Mouse (Mus musculus): ENCODE measurements around the gene Atad3a. TPM values are rescaled to one million over a fixed set of nuclear protein-coding genes. Genes with fewer than 3 reads are reported as not detected.

Gene Atad3a
- 104 TPM for polyA plus RNA-seq (2017; shearing (Covaris generic))

GRCm38 (mm10) chr4:155760613-155761355 is at the start of gene Atad3a:
Gene Atad3a (minus strand): TSS chr4:155761093.

GRCm38 (mm10) chr4:155802741-155803339 is 41.9 kb upstream of the Atad3a start, which contains the start of gene Mrpl20:
Gene Mrpl20 (plus strand): TSS chr4:155802878.

GRCm38 (mm10) chr4:155790021-155790489 is 29.2 kb upstream of the Atad3a start, which contains the start of gene Ankrd65:
Gene Ankrd65 (plus strand): TSS chr4:155790439.

GRCm38 (mm10) chr4:155785819-155786218 is 24.9 kb upstream of the Atad3a start, which contains the start of gene Tmem88b:
Gene Tmem88b (minus strand): TSS chr4:155785874.

GRCm38 (mm10) chr4:155774280-155774754 is 13.4 kb upstream of the Atad3a start, which contains the start of gene Vwa1:
Gene Vwa1 (minus strand): TSS chr4:155774698.

GRCm38 (mm10) chr4:155734350-155734941 is 26.4 kb downstream of the Atad3a start, which contains the start of gene Tmem240:
Gene Tmem240 (plus strand): TSS chr4:155734800.

GRCm38 (mm10) chr4:155704721-155705591 is 55.9 kb downstream of the Atad3a start, which contains the start of gene Ssu72:
Gene Ssu72 (plus strand): TSS chr4:155704800.

GRCm38 (mm10) chr4:155694111-155694481 is 66.8 kb downstream of the Atad3a start, which contains the start of gene Fndc10:
Gene Fndc10 (plus strand): TSS chr4:155694342.

Other genes starting within 250 kb of the Atad3a start
- gene Nadk, start 198.7 kb downstream of the Atad3a start, polyA plus RNA-seq (2017; shearing (Covaris generic)) = 101 TPM
- 25.7 TPM for gene Slc35e2, start 159.7 kb downstream of the Atad3a start, polyA plus RNA-seq (2017; shearing (Covaris generic))
- gene Cdk11b, start 136.2 kb downstream of the Atad3a start, polyA plus RNA-seq (2017; shearing (Covaris generic)) = 317 TPM
- not detected for gene Gm10563, start 115.7 kb downstream of the Atad3a start, polyA plus RNA-seq (2017; shearing (Covaris generic))
- gene Mmp23, start 107.7 kb downstream of the Atad3a start, polyA plus RNA-seq (2017; shearing (Covaris generic)) = not detected
- gene Mib2, start 91.9 kb downstream of the Atad3a start, polyA plus RNA-seq (2017; shearing (Covaris generic)) = 55.2 TPM
- 13.4 TPM for gene Fndc10, start 66.8 kb downstream of the Atad3a start, polyA plus RNA-seq (2017; shearing (Covaris generic))
- 96.5 TPM for gene Ssu72, start 56.3 kb downstream of the Atad3a start, polyA plus RNA-seq (2017; shearing (Covaris generic))
- gene Tmem240, start 26.3 kb downstream of the Atad3a start, polyA plus RNA-seq (2017; shearing (Covaris generic)) = 0.57 TPM
- not detected for gene Vwa1, start 13.6 kb upstream of the Atad3a start, polyA plus RNA-seq (2017; shearing (Covaris generic))
- not detected for gene Tmem88b, start 24.8 kb upstream of the Atad3a start, polyA plus RNA-seq (2017; shearing (Covaris generic))
- not detected for gene Ankrd65, start 29.3 kb upstream of the Atad3a start, polyA plus RNA-seq (2017; shearing (Covaris generic))
- 62.8 TPM for gene Mrpl20, start 41.8 kb upstream of the Atad3a start, polyA plus RNA-seq (2017; shearing (Covaris generic))
- 444 TPM for gene Ccnl2, start 51.4 kb upstream of the Atad3a start, polyA plus RNA-seq (2017; shearing (Covaris generic))
- gene Aurkaip1, start 70.2 kb upstream of the Atad3a start, polyA plus RNA-seq (2017; shearing (Covaris generic)) = 116 TPM
- 2.1 TPM for gene Mxra8, start 78.6 kb upstream of the Atad3a start, polyA plus RNA-seq (2017; shearing (Covaris generic))
- gene Dvl1, start 86.3 kb upstream of the Atad3a start, polyA plus RNA-seq (2017; shearing (Covaris generic)) = 117 TPM
- gene Tas1r3, start 102.3 kb upstream of the Atad3a start, polyA plus RNA-seq (2017; shearing (Covaris generic)) = 0.55 TPM
- 3.0 TPM for gene Cptp, start 108.3 kb upstream of the Atad3a start, polyA plus RNA-seq (2017; shearing (Covaris generic))
- gene Ints11, start 108.5 kb upstream of the Atad3a start, polyA plus RNA-seq (2017; shearing (Covaris generic)) = 80.6 TPM
- 41.9 TPM for gene Pusl1, start 130.7 kb upstream of the Atad3a start, polyA plus RNA-seq (2017; shearing (Covaris generic))
- gene Acap3, start 130.7 kb upstream of the Atad3a start, polyA plus RNA-seq (2017; shearing (Covaris generic)) = 34.2 TPM
- gene Ube2j2, start 182.7 kb upstream of the Atad3a start, polyA plus RNA-seq (2017; shearing (Covaris generic)) = 185 TPM
- gene C1qtnf12, start 201.2 kb upstream of the Atad3a start, polyA plus RNA-seq (2017; shearing (Covaris generic)) = 3.4 TPM
- gene B3galt6, start 231.6 kb upstream of the Atad3a start, polyA plus RNA-seq (2017; shearing (Covaris generic)) = 7.8 TPM
- 401 TPM for gene Sdf4, start 231.8 kb upstream of the Atad3a start, polyA plus RNA-seq (2017; shearing (Covaris generic))